Mouse (Mus musculus): Measurements from ENCODE around the gene Spg7. TPM values are rescaled to one million over a fixed set of nuclear protein-coding genes. Genes with fewer than 3 reads are reported as not detected.

Spg7 gene
- total and polyA plus RNA-seq, 2 experiments from 2014 or later = 65.1 to 83.1 TPM

DNA sequence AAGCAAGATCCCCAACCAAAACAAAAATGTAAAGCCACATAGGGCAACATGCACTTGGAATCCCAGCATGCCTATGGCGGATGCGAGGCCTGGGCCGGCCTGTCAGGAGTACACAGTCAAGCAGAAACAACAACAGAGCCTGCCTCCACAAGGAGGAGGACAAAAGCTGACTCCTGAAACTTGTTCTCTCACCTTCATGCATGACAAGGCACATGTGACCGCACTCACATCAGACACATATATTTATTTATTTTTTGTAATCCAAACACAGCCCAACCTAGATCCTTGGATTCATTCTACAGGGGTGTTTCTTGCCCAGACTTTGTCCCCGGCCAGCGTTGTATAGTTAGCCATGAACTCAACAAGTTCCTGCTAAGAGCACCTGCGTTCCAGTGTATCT, 14.9 kb upstream of the Spg7 start:
- no peak for DNase-seq (ENCODE audit: low spot score)
- H3K9ac ChIP-seq (replicated peaks; ENCODE audit: low read depth, low read length) = no peak overlapping the region
- H3K27me3 ChIP-seq (ENCODE audit: control insufficient read depth, insufficient read depth, low read length) = no peaks in the 10 kb centered on the region
- no peak overlapping the region for H3K4me2 ChIP-seq (ENCODE audit: low read depth, low read length)
- ATAC-seq (ENCODE audit: insufficient read depth, low read depth) = no peak
- TF ChIP-seq CTCF (IDR thresholded peaks at IDR 0.05; ENCODE audit: low read depth) (no peak), EP300 (IDR thresholded peaks at IDR 0.05; ENCODE audit: low read depth) (no peak)
- H3K27ac ChIP-seq (ENCODE audit: low read depth) = no peak overlapping the region
- H3K36me3 ChIP-seq (replicated peaks; ENCODE audit: control insufficient read depth, insufficient read depth, low read length) = no peaks in the 10 kb centered on the region
- H3K9me3 ChIP-seq (replicated peaks; ENCODE audit: control insufficient read depth, low read length) = no peaks in the 10 kb centered on the region
- peaks cover 9% of the 10 kb centered on the region for H3K4me1 ChIP-seq (ENCODE audit: control insufficient read depth, insufficient read depth)
- H3K4me3 ChIP-seq (ENCODE audit: low read depth, low read length) = no peak overlapping the region
- WGBS = 88% methylated on average over 7 of the region's 7 CpGs

DNA sequence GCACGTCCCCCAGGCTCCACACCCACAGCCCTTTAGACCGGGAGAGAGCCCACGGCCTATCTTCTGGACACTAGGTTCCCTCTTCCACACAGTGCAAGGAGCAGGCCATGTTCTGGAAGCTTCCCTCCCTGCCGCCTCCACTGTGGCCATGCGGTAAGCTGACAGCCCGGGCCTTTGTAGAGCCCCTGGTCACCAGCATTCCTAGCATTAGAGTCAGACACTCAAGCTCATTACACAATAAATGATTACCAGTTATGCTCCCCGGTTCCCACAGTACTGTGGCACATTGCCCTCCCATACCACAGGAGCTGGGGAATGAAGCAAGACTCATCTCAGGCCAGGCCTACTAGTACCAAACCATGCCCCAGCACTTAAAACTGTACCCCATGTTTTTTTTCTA, 14.3 kb upstream of the Spg7 start:
- DNase-seq (ENCODE audit: low spot score) = no peak
- Histone ChIP-seq H3K4me1 (ENCODE audit: control insufficient read depth, insufficient read depth) (peaks cover 6% of the 10 kb centered on the region), H3K27ac (ENCODE audit: low read depth) (no peak overlapping the region), H3K4me2 (ENCODE audit: low read depth, low read length) (no peak overlapping the region), H3K4me3 (ENCODE audit: low read depth, low read length) (no peak overlapping the region), H3K9ac (replicated peaks; ENCODE audit: low read depth, low read length) (no peak overlapping the region), H3K36me3 (replicated peaks; ENCODE audit: control insufficient read depth, insufficient read depth, low read length) (no peaks in the 10 kb centered on the region), H3K27me3 (ENCODE audit: control insufficient read depth, insufficient read depth, low read length) (no peaks in the 10 kb centered on the region), H3K9me3 (replicated peaks; ENCODE audit: control insufficient read depth, low read length) (no peaks in the 10 kb centered on the region)
- ATAC-seq (ENCODE audit: insufficient read depth, low read depth) = no peak
- 84% methylated on average over 7 of the region's 7 CpGs for WGBS
- no peak for TF ChIP-seq EP300 (IDR thresholded peaks at IDR 0.05; ENCODE audit: low read depth)
- no peak for TF ChIP-seq CTCF (IDR thresholded peaks at IDR 0.05; ENCODE audit: low read depth)

DNA sequence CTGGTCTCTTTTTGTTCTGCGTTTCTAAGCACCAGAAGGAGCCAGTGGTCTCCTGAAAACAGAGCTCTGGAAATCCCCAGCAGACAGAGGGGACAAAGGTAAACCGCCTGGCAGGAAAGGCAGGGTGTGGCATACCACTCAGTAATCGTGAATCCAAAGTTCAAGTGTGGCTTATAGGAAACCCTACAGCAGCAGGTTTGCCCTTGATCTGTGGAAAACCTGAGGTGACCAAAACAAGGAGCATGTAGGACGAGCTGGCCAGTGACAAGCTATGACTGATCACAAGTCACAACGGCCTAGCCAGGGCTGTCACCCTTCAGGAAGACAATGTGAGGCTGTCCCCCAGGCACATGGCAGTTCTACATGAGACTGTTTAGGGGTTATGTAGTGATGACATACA, 11.3 kb upstream of the Spg7 start:
- TF ChIP-seq CTCF (IDR thresholded peaks at IDR 0.05; ENCODE audit: low read depth) = no peak
- no peak for TF ChIP-seq EP300 (IDR thresholded peaks at IDR 0.05; ENCODE audit: low read depth)
- WGBS = 46% methylated on average over 5 of the region's 5 CpGs
- H3K36me3 ChIP-seq (replicated peaks; ENCODE audit: control insufficient read depth, insufficient read depth, low read length) = no peaks in the 10 kb centered on the region

DNA sequence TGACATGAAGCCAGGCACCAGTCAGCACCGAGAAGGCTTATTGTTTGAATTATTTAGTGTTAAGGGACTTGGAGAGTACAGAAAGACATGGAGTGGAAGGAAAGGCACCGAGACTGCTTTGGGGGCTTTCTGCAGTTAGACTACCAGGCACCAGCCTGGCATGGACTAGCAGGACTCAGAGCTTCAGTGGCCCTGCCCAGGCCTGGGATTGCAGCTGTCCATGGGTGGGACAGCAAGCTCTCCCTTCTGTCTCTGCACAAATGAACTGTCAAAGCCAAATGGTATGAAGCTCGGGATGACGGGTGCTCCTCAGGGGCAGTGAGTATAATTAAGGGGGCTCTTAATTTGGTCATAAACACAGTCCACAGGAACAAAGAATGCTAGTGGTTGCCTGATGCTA, 1.3 kb downstream of the Spg7 start:
- Histone ChIP-seq H3K4me2 (ENCODE audit: low read depth, low read length) (peak overlapping the region; percentile 85; the same call in 1 of the 2 replicates), H3K9me3 (replicated peaks; ENCODE audit: control insufficient read depth, low read length) (no peaks in the 10 kb centered on the region), H3K27ac (ENCODE audit: low read depth) (no peak overlapping the region), H3K9ac (replicated peaks; ENCODE audit: low read depth, low read length) (no peak overlapping the region), H3K36me3 (replicated peaks; ENCODE audit: control insufficient read depth, insufficient read depth, low read length) (peaks cover 16% of the 10 kb centered on the region), H3K4me1 (ENCODE audit: control insufficient read depth, insufficient read depth) (peaks cover 9% of the 10 kb centered on the region; the same call in 1 of the 2 replicates), H3K27me3 (ENCODE audit: control insufficient read depth, insufficient read depth, low read length) (no peaks in the 10 kb centered on the region), H3K4me3 (ENCODE audit: low read depth, low read length) (no peak overlapping the region)
- TF ChIP-seq CTCF (IDR thresholded peaks at IDR 0.05; ENCODE audit: low read depth) (no peak), EP300 (IDR thresholded peaks at IDR 0.05; ENCODE audit: low read depth) (no peak)
- DNase-seq (ENCODE audit: low spot score) (no peak), ATAC-seq (ENCODE audit: insufficient read depth, low read depth) (no peak)
- 78% methylated on average over 4 of the region's 4 CpGs for WGBS

More for the DNA sequence above, 11.3 kb upstream of the Spg7 start:
- H3K9ac ChIP-seq (replicated peaks; ENCODE audit: low read depth, low read length) = no peak overlapping the region
- H3K4me1 ChIP-seq (ENCODE audit: control insufficient read depth, insufficient read depth) = no peaks in the 10 kb centered on the region
- DNase-seq (ENCODE audit: low spot score) (no peak), ATAC-seq (ENCODE audit: insufficient read depth, low read depth) (no peak)
- H3K9me3 ChIP-seq (replicated peaks; ENCODE audit: control insufficient read depth, low read length) = no peaks in the 10 kb centered on the region
- no peaks in the 10 kb centered on the region for H3K27me3 ChIP-seq (ENCODE audit: control insufficient read depth, insufficient read depth, low read length)
- no peak overlapping the region for H3K4me3 ChIP-seq (ENCODE audit: low read depth, low read length)
- H3K27ac ChIP-seq (ENCODE audit: low read depth) = no peak overlapping the region
- no peak overlapping the region for H3K4me2 ChIP-seq (ENCODE audit: low read depth, low read length)

DNA sequence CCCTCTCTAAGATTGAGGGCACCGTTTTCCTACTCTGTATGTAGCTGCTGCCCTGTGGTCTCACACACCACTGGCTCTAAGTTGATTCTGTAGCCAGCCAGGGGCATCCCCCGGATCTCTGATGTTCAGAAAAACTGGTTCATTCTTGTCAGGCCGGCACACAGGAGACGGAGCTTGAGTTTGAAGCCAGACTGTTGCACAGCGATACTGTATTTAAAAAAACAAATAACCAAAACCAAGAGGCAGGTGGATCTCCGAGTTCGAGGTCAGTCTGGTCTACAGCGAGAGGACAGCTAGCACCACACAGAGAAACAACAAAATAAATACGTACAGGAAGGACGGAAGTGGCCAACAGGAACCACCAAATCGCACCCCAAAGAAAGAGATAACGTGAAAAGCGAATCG, 2.1 kb downstream of the Spg7 start:
- WGBS = 1% methylated on average over 14 of the region's 14 CpGs
- H3K4me3 ChIP-seq (ENCODE audit: low read depth, low read length) = peak overlapping the region; percentile 87
- peaks cover 9% of the 10 kb centered on the region; the same call in 1 of the 2 replicates for H3K4me1 ChIP-seq (ENCODE audit: control insufficient read depth, insufficient read depth)
- H3K9me3 ChIP-seq (replicated peaks; ENCODE audit: control insufficient read depth, low read length) = no peaks in the 10 kb centered on the region
- ATAC-seq (ENCODE audit: insufficient read depth, low read depth) (peak; percentile 34), DNase-seq (ENCODE audit: low spot score) (peak; percentile 19)
- H3K27me3 ChIP-seq (ENCODE audit: control insufficient read depth, insufficient read depth, low read length) = no peaks in the 10 kb centered on the region
- peak overlapping the region; percentile 88 for H3K27ac ChIP-seq (ENCODE audit: low read depth)
- peak overlapping the region; percentile 85 for H3K4me2 ChIP-seq (ENCODE audit: low read depth, low read length)
- peak overlapping the region; percentile 87 for H3K9ac ChIP-seq (replicated peaks; ENCODE audit: low read depth, low read length)
- no peak for TF ChIP-seq CTCF (IDR thresholded peaks at IDR 0.05; ENCODE audit: low read depth)
- TF ChIP-seq EP300 (IDR thresholded peaks at IDR 0.05; ENCODE audit: low read depth) = no peak
- peaks cover 16% of the 10 kb centered on the region for H3K36me3 ChIP-seq (replicated peaks; ENCODE audit: control insufficient read depth, insufficient read depth, low read length)
